Mouse (Mus musculus) limb, embryonic 12.5 days (tissue): Measurements from ENCODE around the gene BC052040. TPM values are rescaled to one million over a fixed set of nuclear protein-coding genes. Genes with fewer than 3 reads are reported as not detected.

Experiments
- ATAC-seq: fragments of 200-750 bp; cut with Nextera tagmentation; 2 replicates; pipeline ENCODE4 v1.8.0; 2017; ENCODE audit warnings: low read depth, moderate TSS enrichment; ENCODE audit not compliant: insufficient number of reproducible peaks, insufficient read depth, low FRiP score, low TSS enrichment
- H3K27ac ChIP-seq: fragments of 300-500 bp; sonication (generic); 2 replicates; pipeline ENCODE4 v1.5.1; 2016; ENCODE audit warnings: mild to moderate bottlenecking, moderate library complexity
- H3K27me3 ChIP-seq: fragments of 300-500 bp; sonication (generic); 2 replicates; pipeline ENCODE4 v1.6.1; 2016; ENCODE audit warnings: mild to moderate bottlenecking, moderate library complexity
- H3K36me3 ChIP-seq: fragments of 300-500 bp; sonication (generic); 2 replicates; pipeline ENCODE4 v1.6.1; 2016; ENCODE audit warnings: mild to moderate bottlenecking, moderate library complexity
- H3K4me1 ChIP-seq: fragments of 300-500 bp; sonication (generic); replicated peaks from 2 replicates; pipeline ENCODE4 v1.6.1; 2016
- H3K4me2 ChIP-seq: fragments of 300-500 bp; sonication (generic); 2 replicates; pipeline ENCODE4 v1.6.1; 2016; ENCODE audit warnings: mild to moderate bottlenecking, moderate library complexity
- H3K4me3 ChIP-seq: fragments of 300-500 bp; sonication (generic); replicated peaks from 2 replicates; pipeline ENCODE4 v1.5.1; 2016; ENCODE audit warnings: mild to moderate bottlenecking
- H3K9ac ChIP-seq: fragments of 300-500 bp; sonication (generic); replicated peaks from 2 replicates; pipeline ENCODE4 v1.6.1; 2016; ENCODE audit warnings: mild to moderate bottlenecking, moderate library complexity
- H3K9me3 ChIP-seq: fragments of 300-500 bp; sonication (generic); 2 replicates; pipeline ENCODE4 v1.6.1; 2016; ENCODE audit warnings: mild to moderate bottlenecking, moderate library complexity
- WGBS: fragments of 180-500 bp; shearing (Covaris S2); methylation state at CpG from one replicate; pipeline ENCODE4 v1.1.7; 2016; 5-methylcytosine and 5-hydroxymethylcytosine counted together
- polyA plus RNA-seq: library from polyadenylated mRNA; unstranded; fragments of >200 nt; fragmentation: Nextera tagmentation; extraction: Ambion mirVana; gene quantifications from 2 replicates; pipeline ENCODE4 v1.2.1, GENCODE M21; 2016

Gene BC052040
- polyA plus RNA-seq, 1 experiment from 2014 or later, result 7.9 TPM

GRCm38 (mm10) chr2:115733017-115733692 lies 151.6 kb downstream of the BC052040 start:
- H3K9ac ChIP-seq, result no peak overlapping the region
- peak; percentile 57; the same call in 1 of the 2 replicates for ATAC-seq
- H3K4me1 ChIP-seq, result peaks cover 26% of the 10 kb centered on the region
- H3K4me2 ChIP-seq, result no peak overlapping the region
- peaks cover 11% of the 10 kb centered on the region; the same call in 1 of the 2 replicates for H3K27me3 ChIP-seq
- no peak overlapping the region for H3K4me3 ChIP-seq
- no peaks in the 10 kb centered on the region for H3K36me3 ChIP-seq
- H3K27ac ChIP-seq, result no peak overlapping the region
- H3K9me3 ChIP-seq, result no peaks in the 10 kb centered on the region
- 39% methylated on average over 8 of the region's 8 CpGs for WGBS

DNA sequence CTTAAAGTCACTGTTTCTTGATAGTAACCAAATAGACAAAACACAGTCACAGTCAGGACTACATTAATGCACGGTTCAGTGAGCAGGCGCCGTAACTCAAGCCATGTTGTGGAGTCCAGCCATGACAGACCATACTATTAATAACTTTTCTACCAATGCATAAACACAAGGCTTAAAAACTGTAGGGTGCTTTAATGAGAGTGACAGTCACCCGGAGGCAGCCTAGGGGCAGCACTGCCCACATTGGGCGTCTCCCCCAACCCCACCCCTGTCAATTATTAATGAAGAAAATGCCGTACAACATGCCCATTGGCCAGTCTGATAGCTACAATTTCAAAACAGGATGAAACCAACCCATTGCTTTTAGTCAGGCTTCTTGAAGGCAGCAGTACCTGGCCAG lies 153.3 kb downstream of the BC052040 start:
- Histone ChIP-seq H3K4me2 (no peak overlapping the region), H3K9me3 (no peaks in the 10 kb centered on the region), H3K36me3 (no peaks in the 10 kb centered on the region), H3K9ac (no peak overlapping the region), H3K4me3 (no peak overlapping the region), H3K27ac (no peak overlapping the region), H3K27me3 (peaks cover 11% of the 10 kb centered on the region; the same call in 1 of the 2 replicates), H3K4me1 (peaks cover 26% of the 10 kb centered on the region)
- 88% methylated on average over 6 of the region's 6 CpGs for WGBS
- no peak for ATAC-seq

DNA sequence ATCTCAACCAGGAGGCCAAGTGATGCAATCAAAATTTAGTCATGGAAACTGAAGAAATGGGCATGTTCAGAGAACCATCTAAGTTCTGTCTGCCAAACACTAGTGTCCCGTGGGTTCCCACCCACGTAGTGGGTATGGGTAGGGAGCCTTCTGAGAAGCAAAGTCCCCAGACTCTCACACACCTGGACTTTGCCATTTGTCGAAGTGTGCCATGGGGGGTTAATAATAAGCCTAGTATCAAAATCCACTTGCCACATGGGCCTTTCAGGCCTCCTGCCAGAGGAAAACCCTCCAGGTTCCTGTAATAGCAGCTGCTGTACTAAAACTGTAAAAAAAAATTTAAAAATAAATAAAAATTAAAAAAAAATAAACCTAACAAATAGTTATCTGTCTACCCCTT lies 154.9 kb downstream of the BC052040 start:
- no peak for ATAC-seq
- H3K36me3 ChIP-seq, result no peaks in the 10 kb centered on the region
- H3K27me3 ChIP-seq, result peaks cover 11% of the 10 kb centered on the region; the same call in 1 of the 2 replicates
- peaks cover 26% of the 10 kb centered on the region for H3K4me1 ChIP-seq
- H3K4me3 ChIP-seq, result no peak overlapping the region
- 93% methylated on average over 3 of the region's 3 CpGs for WGBS
- H3K9ac ChIP-seq, result no peak overlapping the region
- no peak overlapping the region for H3K4me2 ChIP-seq
- H3K9me3 ChIP-seq, result no peaks in the 10 kb centered on the region
- H3K27ac ChIP-seq, result no peak overlapping the region

- H3K4me3 ChIP-seq, result no peak overlapping the region
- no peak overlapping the region for H3K9ac ChIP-seq
- WGBS, result 23% methylated on average over 2 of the region's 2 CpGs
- H3K27ac ChIP-seq, result no peak overlapping the region
- no peak for ATAC-seq
- H3K9me3 ChIP-seq, result no peaks in the 10 kb centered on the region
- H3K27me3 ChIP-seq, result peaks cover 11% of the 10 kb centered on the region; the same call in 1 of the 2 replicates
- no peak overlapping the region for H3K4me2 ChIP-seq
- no peaks in the 10 kb centered on the region for H3K36me3 ChIP-seq
- peaks cover 20% of the 10 kb centered on the region for H3K4me1 ChIP-seq
Observed at GRCm38 (mm10) chr2:115737966-115738365, 156.4 kb downstream of the BC052040 start.

- Histone ChIP-seq H3K9me3 (no peaks in the 10 kb centered on the region), H3K36me3 (no peaks in the 10 kb centered on the region), H3K27ac (no peak overlapping the region), H3K4me2 (no peak overlapping the region), H3K27me3 (peaks cover 3% of the 10 kb centered on the region), H3K9ac (no peak overlapping the region), H3K4me1 (0 out of 2 replicates have a peak, but pooled peaks cover 7% of the 10 kb centered on the region), H3K4me3 (no peak overlapping the region)
- 61% methylated on average over 7 of the region's 7 CpGs for WGBS
- ATAC-seq, result no peak
Observed at GRCm38 (mm10) chr2:115742061-115742460, 160.5 kb downstream of the BC052040 start.

GRCm38 (mm10) chr2:115747639-115748038 lies 166.1 kb downstream of the BC052040 start:
- H3K4me1 ChIP-seq, result peaks cover 11% of the 10 kb centered on the region
- no peak overlapping the region for H3K27ac ChIP-seq
- no peaks in the 10 kb centered on the region for H3K36me3 ChIP-seq
- H3K9ac ChIP-seq, result no peak overlapping the region
- peaks cover 3% of the 10 kb centered on the region for H3K27me3 ChIP-seq
- H3K4me3 ChIP-seq, result no peak overlapping the region
- WGBS, result 78% methylated on average over 3 of the region's 3 CpGs
- no peak for ATAC-seq
- no peak overlapping the region for H3K4me2 ChIP-seq
- no peaks in the 10 kb centered on the region for H3K9me3 ChIP-seq

DNA sequence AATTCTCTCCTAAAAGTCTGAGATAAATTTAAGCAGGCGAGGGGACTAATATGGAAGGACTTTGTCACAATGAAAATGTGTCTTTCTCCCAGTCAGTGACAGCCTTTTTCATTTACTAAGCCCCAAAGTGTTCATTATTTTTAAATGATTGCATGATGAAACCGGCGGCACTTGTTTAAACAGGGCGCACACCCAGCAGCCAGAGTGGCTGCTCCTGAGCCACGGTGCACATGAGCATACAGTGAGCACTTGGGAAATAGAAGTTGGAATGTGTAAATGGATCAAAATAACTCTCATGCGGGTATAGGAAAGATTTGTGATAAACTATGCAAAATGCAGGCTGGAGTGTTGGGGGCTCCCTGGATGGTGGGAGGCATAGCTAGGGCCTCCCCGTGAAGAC lies 169.7 kb downstream of the BC052040 start:
- H3K36me3 ChIP-seq, result no peaks in the 10 kb centered on the region
- H3K4me1 ChIP-seq, result peaks cover 11% of the 10 kb centered on the region
- 65% methylated on average over 7 of the region's 7 CpGs for WGBS
- H3K27me3 ChIP-seq, result no peaks in the 10 kb centered on the region
- no peak overlapping the region for H3K4me2 ChIP-seq
- no peak overlapping the region for H3K9ac ChIP-seq
- H3K9me3 ChIP-seq, result no peaks in the 10 kb centered on the region
- no peak overlapping the region for H3K4me3 ChIP-seq
- no peak overlapping the region for H3K27ac ChIP-seq
- no peak for ATAC-seq

DNA sequence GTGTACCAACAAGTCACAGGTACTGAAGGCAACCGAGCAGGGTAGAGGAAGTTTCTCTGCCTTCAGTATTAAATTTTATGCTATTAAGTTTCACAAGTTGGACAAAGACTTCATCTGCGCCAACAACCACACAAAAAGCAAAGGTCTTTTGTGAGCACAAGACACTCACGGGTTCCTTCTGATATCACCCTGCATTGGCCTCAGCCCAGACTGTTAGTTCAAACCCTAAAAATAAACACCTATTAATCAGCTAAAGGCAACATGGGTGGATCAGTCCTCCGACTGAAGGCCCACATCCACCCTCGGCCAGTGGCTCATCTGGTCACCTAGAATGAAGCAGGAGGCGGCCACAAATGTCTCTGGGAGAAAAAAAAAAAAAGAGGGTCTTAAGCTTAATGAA lies 176.2 kb downstream of the BC052040 start:
- Histone ChIP-seq H3K27me3 (0 out of 2 replicates have a peak, but pooled peaks cover 2% of the 10 kb centered on the region), H3K27ac (no peak overlapping the region), H3K36me3 (no peaks in the 10 kb centered on the region), H3K4me2 (no peak overlapping the region), H3K9me3 (no peaks in the 10 kb centered on the region), H3K4me3 (no peak overlapping the region), H3K9ac (no peak overlapping the region), H3K4me1 (peaks cover 15% of the 10 kb centered on the region; the same call in 1 of the 2 replicates)
- no peak for ATAC-seq
- 40% methylated on average over 6 of the region's 6 CpGs for WGBS

- Histone ChIP-seq H3K27ac (no peak overlapping the region), H3K4me2 (no peak overlapping the region), H3K4me3 (no peak overlapping the region), H3K36me3 (no peaks in the 10 kb centered on the region), H3K4me1 (peaks cover 13% of the 10 kb centered on the region; the same call in 1 of the 2 replicates), H3K9me3 (no peaks in the 10 kb centered on the region), H3K9ac (no peak overlapping the region), H3K27me3 (0 out of 2 replicates have a peak, but pooled peaks cover 2% of the 10 kb centered on the region)
- no peak for ATAC-seq
- 69% methylated on average over 6 of the region's 6 CpGs for WGBS
Observed at GRCm38 (mm10) chr2:115758542-115758941, 177.0 kb downstream of the BC052040 start.

- 61% methylated on average over 8 of the region's 8 CpGs for WGBS
Observed at GRCm38 (mm10) chr2:115764595-115765305, 183.2 kb downstream of the BC052040 start.

DNA sequence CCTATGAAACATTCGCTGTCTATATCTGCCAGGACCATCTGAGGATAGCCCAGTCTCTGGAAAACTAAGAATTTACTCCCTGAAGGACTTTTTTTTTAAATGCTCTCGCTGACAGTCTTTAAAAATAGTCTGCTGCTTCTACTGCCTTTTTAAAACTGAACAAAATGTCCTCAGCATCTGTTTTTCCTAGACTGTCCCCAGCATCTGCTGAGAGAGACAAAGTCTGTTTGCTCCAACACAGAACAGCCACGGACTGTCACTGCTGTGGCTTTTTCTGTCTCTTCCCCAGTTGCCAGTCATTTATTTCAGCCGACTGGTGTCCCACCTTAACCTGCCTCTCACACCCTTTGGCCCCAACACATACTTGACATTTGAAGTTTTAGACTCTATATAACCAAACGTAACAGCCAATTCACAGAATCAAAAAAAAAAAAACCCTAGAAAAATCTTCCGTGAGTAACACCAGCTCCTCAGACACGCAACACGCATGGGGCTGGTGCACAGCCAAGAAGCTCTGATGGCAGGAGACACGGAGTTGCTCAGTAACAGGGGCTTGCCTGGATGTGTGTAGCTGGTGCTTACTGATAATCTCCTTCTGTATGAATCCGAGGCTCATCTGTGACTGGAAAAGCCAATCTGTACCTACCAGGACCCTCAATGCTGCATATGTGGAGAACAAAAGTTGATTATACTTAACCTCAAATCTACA lies 188.2 kb downstream of the BC052040 start:
- peaks cover 4% of the 10 kb centered on the region; the same call in 1 of the 2 replicates for H3K4me1 ChIP-seq
- H3K9me3 ChIP-seq, result no peaks in the 10 kb centered on the region
- no peak overlapping the region for H3K27ac ChIP-seq
- no peaks in the 10 kb centered on the region for H3K36me3 ChIP-seq
- WGBS, result 87% methylated on average over 10 of the region's 10 CpGs
- no peak overlapping the region for H3K4me2 ChIP-seq
- no peak for ATAC-seq
- no peak overlapping the region for H3K4me3 ChIP-seq
- no peaks in the 10 kb centered on the region; the same call in 1 of the 2 replicates for H3K27me3 ChIP-seq
- H3K9ac ChIP-seq, result no peak overlapping the region

More at GRCm38 (mm10) chr2:115764595-115765305, 183.2 kb downstream of the BC052040 start:
- H3K27me3 ChIP-seq, result no peaks in the 10 kb centered on the region
- no peak overlapping the region for H3K4me2 ChIP-seq
- no peak overlapping the region for H3K9ac ChIP-seq
- no peaks in the 10 kb centered on the region for H3K36me3 ChIP-seq
- no peak for ATAC-seq
- no peaks in the 10 kb centered on the region for H3K9me3 ChIP-seq
- no peak overlapping the region for H3K4me3 ChIP-seq
- no peaks in the 10 kb centered on the region for H3K4me1 ChIP-seq
- H3K27ac ChIP-seq, result no peak overlapping the region
